Mouse (Mus musculus) liver, postnatal 0 days (tissue): ENCODE measurements around the gene Tsku.

Experiments
- CTCF ChIP-seq: sonication (generic); IDR thresholded peaks from 2 replicates; pipeline ENCODE4 v1.5.1; 2016; ENCODE audit warnings: antibody characterized with exemption, low read depth
- EP300 ChIP-seq: IDR thresholded peaks from 2 replicates; pipeline ENCODE4 v1.6.1; 2016; ENCODE audit warnings: antibody characterized with exemption, low read depth, mild to moderate bottlenecking

DNA sequence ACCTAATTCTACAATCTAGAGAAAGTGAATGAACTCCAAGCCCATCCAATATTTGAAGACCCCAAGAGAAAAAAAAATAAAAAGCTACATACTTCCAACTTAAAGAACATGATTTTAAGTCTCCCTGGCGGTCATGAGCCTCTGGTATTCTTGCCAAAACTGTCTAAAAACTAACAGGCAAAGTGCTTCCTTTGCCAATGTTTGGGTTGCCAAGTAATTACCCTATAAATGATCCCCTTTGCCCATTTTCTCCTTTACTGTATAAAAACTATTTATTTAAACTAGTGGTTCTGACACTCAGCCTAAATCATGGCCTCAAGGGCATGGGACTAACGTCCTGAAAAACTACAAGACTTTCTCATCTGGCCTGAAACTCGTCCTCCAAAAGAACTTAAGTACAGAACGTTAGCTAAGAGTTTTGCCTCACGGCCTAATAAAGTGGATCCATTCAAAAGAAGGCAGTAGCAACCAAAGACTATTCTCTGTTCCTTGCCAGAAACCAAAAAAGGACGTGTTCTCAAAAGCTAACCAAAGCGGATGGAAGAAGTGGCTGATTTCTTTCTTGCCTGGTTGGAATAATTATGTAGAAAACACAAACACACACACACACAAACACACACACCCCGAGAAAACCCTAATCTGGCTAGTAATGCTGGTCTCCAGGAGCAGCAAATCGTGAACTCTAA lies 53.1 kb downstream of the Tsku start:
- TF ChIP-seq CTCF (no peak), EP300 (no peak)
